Mouse (Mus musculus): Measurements from ENCODE around the gene Fblim1.

Fblim1 gene

DNA sequence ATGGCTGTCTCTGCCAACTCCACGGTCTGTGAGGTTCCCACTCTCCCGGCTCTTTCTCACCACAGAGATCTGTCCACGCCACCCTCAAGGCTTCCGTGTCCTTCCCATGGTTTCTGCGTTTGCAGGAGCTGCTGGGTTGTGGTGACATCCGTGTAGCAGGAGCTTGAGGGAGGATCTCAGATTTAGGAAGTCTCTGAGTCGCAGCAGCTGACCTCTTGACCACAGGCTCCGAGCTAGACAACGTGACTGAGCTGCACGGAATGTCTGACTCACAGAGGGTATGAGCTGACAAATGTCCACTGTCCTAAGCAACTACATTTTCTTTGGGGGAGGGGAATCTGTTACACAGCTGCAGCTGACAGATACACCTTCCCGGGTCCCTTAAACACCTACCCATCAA lies at the start of gene Fblim1:
TSS of gene Fblim1 (minus strand) at position 236 of the 400 bp plus-strand sequence.
- DNase-seq (ENCODE audit: low spot score in 2 of 2) = no peak

DNA sequence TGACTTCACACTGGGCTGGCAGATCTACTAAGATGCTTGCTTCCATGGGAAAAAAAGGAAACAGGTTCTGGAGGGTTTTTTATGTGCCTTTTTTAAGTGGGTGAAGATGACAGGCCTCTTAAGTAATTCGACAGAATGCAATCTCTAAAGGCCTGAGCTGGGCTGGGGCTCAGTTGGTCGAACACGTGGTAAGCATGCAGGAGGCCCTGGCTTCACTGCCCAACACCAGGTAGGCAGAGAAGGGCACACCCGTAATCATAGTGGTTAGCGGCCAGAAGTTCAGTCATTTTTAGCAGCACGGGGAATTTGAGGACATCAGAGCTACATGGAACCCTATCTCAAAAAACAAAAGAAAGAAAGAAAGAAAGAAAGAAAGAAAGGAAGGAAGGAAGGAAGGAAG lies 48.6 kb upstream of the Fblim1 start:
- DNase-seq (ENCODE audit: low spot score in 2 of 2) = no peak

DNA sequence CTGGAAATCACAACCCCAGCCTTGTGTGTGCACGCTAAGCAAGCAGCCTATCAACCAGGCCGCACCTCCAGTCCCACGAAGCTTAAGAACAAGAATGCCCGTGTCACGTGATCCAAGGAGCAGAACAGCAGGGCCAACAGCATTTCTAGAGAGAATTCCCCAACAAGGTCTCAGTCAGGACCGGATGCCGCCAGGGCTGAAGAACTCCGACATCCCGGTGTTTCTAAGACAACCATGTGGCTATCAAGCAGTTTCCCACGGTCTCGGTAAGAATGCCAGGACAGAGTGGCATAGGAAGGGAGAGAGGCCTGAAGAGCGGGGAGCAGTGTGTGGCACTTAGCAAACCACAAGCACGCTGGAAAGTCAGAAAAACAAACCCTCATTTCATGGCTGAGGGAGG lies 47.9 kb upstream of the Fblim1 start:
- no peak for DNase-seq (ENCODE audit: low spot score in 2 of 2)

DNA sequence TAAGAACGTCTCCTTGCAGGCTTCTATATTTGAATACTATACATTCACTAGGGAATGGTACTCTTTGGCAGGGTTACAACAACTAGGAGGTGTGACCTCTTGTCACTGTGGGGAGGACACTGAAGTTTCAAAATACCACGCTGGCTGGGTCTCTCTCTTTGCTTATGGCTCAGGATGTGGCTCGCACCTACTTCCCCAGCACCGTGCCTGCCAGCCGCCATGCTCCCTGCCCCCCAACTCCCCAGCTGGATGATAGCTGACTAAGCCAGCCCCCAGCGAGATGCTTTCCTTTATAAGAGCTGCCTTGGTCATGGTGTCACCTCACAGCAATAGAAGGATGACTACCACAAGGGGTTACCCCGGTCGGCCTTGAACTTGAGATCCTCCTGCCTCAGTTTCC lies 47.1 kb upstream of the Fblim1 start:
- DNase-seq (ENCODE audit: low spot score in 2 of 2) = no peak

DNA sequence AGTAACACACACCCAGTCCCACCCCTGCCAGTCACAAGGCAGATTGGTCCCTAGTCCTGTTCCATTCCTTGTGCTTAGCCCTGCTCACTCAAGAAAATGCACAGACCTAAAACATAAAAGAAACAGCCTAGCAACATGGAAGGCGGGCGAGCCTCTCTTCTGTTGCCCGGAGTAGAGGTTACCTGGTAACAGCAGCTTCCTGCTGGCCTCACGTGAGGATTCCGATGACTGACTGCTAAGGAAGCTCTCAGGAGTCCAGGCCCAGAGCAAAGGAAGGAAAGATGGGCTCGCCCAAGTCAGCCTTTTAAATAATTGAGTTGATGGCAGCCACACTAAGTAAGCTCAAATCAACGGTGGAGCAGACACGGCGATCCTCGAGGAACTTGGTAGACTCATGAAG lies 46.0 kb upstream of the Fblim1 start:
- DNase-seq (ENCODE audit: low spot score in 2 of 2) = no peak

DNA sequence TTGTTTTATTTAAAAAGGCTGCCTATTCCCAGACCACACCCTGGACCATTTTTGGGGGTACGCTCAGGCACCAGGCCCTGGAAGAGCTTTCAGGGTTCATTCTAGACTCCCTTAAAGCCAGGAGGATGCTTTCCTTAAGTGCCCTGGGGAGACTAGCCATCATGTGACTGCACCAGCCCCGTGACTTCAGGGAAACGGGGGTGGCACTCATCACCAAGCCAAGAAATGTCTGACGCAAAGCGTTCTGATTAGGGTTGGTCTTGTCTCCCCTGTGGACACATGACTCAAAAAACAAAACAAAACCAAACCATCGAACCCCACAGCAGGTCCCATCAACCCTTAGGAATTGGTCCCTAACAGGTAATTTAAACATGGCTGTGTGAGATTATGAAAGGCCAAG lies 45.4 kb upstream of the Fblim1 start:
- DNase-seq (ENCODE audit: low spot score in 2 of 2) = no peak

DNA sequence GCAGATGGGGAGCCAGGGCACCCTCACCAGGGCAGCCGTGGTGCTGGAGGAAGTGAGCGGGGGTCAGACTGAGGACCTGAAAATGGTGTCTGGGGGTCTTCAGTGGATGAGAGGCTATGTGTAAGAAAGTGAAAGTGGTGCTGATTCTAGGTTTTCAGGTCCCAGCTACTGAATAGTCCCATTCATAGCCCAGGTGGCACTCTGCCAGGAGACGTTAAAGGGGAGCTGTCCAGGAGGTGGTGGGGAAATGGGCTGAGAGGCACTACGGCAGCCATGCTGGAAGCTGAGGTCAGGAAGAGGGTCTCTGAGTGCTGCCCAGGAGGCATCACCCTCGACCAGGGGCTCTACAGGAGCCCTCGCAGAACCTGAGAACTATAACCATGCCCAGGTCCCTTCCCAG lies 43.3 kb upstream of the Fblim1 start:
- no peak for DNase-seq (ENCODE audit: low spot score in 2 of 2)

DNA sequence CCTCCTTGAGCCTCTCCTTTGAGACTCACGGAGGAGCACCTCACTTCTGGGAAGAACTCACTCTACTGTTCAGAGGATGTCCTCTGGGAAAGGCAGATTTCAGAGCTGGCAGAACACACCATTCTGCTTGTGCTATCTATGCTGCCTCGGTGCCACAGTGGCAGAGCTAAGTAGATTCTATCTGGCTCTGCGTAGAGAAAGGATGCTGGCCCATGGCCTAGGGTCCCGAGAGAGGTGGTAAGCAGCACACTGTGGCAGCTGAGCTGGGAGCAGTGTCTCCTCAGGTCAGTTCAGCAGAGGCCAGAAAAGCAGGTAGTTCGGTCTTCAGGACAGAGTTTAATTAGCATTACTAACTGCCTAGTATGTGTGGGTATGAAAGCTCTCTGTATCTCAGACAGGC lies 42.4 kb upstream of the Fblim1 start:
- DNase-seq (ENCODE audit: low spot score in 2 of 2) = no peak

DNA sequence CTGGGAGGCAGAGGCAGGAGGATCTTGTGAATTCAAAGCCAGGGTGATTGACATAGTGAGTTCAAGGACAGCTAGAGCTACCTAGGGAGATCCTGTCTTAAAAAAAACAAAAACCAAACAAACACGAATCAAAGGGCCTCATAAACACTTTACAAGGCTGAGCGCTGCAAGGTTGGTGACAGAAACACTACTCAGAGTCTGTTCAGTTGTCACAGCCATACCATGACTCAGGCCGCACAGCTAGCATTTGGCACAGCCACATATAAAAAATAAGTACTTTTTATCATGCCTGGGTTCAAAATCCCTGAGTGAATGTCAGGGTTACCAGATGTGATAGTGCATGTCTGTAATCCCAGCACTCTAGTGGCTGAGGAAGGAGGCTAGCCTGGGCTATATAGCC lies 41.3 kb upstream of the Fblim1 start:
- DNase-seq (ENCODE audit: low spot score in 2 of 2) = no peak

DNA sequence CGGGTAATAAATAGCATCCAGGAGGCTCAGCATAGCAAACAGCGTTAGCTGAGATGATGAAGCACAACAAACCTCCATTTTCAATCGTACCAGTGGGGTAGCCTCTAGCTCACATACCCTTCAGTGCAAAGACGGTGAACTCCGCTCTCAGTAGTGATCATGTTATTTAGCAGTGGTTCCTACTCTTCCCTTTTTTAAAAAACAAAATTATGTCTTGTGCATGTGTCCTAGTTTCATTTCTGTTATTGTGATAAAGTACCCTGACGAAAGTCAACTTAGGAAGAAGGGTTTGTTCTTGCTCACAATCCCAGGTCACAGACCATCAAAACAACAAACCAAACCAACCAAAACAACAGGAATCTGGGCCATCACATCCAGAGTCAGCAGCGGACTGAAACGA lies 40.1 kb upstream of the Fblim1 start:
- DNase-seq (ENCODE audit: low spot score in 2 of 2) = no peak

DNA sequence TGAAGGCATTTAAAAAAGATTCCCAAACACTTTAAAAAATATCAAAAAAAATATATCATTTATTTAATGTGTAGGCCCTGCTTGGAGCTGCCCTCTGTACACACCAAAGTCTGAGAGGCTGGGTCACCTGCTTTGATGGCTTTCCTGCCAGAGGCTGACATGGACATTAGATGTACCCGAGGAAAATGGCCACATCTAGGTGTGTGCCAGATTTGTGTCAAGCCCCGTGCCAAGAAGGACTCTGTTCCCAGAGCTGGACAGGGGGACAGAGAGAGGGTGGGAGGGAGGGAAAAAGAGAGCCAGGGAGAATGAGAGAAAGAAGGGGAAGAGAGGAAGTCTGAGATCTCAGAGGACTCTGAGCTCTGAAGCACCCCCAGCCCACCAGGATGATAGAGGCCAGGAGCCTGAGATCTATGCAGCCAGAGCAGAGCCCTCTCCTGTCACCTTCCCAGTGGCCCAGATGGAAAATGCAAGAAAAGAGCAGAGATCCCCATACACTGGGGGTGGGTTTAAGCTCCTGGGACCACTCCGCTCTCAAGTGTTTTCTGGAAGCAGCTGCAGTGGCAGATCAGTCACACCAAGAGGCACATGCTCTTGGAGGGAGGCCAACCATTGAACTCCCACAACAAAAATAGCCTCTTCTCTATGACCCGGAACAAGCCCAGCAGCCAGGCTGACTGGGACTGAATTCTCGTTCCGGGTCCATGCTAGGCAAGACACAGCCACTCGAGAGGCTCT lies 37.4 kb upstream of the Fblim1 start:
- DNase-seq (ENCODE audit: low spot score in 2 of 2) = no peak

DNA sequence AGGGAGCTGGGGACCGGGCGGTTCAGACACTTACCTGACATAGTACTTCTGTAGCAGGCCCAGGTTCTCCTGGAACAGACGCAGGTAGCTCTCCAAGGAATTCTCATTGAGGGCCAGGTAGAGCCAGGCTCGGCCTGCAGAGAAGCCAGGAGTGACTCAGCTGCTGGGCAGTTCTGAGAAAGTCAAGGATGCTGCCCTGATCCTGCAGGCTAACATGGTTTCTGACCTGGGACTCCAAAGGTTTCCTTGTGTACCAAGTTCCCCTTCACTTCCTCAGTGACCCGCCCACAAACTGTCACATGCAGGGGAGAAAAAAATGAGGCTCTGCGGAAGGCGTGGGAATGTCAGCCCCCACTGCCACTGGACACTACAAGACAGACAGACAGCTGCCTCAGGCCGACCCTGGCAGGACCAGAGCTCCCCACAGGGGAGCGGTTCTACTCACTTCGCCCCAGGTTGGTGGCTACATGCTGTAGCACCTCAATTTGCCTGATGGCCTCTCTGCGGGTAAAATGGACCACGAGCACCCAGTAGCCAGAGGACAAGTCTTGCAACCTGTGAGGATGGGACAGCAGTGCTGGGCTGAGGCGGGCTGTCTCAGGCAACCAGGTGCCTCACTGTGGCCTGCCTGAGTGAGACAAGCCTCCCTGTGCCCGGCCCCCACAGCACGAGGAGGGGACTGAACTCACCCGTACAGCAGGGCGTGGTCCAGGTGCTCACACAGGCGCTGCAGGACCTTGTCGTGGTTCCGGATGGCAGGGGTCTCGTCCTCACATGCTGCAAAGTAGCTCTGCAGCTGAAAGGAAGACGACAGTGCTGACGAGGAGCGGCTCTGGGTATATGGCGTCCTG lies 36.3 kb upstream of the Fblim1 start:
- DNase-seq (ENCODE audit: low spot score in 2 of 2) = no peak

DNA sequence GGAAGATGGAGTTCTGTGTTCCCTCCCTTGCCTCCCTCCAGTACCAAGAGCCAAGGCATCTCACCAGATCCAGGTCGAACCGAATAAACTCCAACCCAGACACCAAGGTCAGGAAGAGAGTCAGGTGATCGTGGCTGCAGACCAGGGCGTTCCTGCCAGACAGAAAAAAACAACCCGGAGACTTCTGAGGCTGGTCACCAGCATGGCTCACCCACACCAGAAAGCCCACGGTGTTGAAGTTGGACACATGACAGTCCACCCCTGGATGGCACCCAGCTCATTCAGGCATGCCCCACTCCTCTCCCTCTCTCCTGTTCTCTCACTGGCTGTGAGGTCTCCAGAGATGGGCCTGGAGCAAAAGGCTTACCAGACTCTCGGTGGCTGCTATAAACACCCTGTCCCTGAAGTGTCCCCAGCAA lies 35.5 kb upstream of the Fblim1 start:
- DNase-seq (ENCODE audit: low spot score in 2 of 2) = no peak

DNA sequence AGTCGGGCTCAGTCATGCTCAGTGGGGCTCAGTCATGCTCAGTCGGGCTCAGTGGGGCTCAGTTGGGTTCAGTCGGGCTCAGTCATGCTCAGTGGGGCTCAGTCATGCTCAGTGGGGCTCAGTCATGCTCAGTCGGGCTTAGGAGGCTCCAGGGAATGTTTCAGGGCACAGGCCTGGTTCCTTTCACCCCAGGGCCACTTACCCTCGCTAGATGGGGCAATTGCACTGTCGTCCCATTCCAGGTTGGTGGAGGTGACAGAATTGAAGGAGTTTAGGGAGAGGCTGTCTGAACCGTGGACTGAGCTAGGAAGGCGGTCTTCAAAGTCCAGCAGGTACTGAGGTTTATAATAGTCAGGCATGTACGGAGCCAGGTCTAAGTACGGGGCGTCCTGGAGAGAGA lies 33.6 kb upstream of the Fblim1 start:
- DNase-seq (ENCODE audit: low spot score in 2 of 2) = no peak

DNA sequence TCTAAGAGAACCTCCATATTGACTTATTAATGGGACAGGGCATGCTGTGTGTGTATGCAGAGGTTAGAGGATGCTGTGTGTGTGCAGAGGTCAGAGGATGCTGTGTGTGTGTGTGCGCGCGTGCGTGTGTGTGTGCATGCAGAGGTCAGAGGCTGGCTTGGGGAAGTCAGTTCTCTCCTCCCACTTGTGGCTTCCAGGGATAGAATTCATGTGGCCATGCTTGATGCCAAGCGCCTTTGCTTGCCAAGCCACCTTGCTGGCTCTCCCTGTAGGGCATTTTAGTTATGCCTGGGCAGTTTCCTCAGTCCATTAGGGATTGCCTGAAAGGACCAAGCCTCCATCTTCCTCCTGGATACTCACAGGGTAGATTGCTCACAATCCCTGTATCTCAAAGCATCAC lies 30.8 kb upstream of the Fblim1 start:
- no peak for DNase-seq (ENCODE audit: low spot score in 2 of 2)

DNA sequence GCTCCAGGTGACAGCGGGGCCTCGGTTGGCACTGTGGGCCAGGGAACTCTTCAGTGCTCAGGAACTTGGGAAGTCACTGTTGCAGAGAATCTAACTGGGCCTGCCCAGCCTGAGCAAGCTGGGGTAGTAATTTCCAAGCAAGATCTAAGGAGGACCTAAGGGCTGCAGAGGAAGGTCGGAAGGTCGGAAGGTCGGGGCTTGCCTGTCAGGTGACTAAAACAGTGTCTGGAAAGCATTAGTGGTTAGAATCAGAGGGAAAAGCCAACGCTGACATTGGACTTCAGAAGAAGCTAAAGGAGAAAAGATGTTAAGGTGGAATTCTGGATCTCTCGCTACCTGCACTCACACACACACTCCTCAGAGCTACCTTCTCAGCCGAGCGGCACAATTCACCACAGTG lies 30.1 kb upstream of the Fblim1 start:
- DNase-seq (ENCODE audit: low spot score in 2 of 2) = no peak

DNA sequence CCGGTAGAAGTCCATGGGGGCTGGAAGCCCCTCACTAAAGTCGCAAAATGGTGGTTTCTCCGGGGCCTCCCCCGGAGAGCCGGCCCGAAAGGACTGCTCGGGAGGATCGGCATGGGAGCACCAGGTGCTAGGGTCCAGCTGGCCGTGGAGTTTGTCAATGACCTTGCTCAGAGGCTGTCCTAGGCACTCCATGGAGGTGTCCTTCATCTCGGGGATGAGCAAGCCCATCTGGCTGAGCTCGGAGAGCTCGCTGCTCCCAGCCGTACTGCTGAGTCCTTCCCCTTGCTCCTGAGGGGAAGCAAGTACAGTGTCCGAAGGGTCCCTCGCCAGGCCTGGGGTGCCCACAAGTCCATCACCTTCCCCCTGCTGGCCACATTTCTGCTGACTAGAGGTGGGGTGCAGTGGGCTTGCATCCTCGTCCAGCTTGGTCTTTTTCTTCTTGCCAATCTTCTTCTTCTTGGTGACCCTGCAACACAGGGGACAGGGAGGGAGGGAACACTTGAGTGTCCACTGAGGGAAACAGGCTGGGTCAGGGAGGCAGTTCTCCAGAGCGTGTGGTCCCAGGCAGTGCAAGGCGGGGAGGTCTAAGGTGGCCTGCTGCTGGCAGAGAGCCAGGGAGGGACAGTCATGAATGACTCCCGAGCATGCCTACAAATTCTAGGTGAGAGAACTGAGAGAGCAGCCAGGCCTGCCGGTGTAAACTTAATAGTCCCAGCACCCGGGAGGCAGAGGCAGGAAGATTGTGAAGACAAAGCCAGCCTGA lies 26.4 kb upstream of the Fblim1 start:
- no peak for DNase-seq (ENCODE audit: low spot score in 2 of 2)

DNA sequence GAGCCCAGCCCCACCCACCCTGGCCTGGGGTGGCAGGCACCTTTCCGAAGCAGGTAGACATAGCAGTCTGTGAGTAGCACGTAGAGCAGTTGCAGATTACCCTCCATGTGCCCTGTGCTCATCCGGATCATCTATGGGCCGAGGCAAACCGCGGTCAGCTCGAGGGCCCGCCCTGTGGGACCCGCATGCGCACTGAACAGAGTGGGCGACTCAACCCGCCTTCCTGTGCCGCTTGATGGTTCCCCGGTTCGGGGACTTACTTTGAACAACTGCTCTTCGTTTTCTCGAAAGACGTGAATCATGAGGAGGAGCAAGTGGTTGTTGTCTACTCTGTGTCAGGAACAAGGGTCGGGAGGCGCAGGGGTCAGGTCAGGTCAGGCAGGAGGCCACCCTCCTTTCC lies 25.4 kb upstream of the Fblim1 start:
- DNase-seq (ENCODE audit: low spot score in 2 of 2) = no peak

DNA sequence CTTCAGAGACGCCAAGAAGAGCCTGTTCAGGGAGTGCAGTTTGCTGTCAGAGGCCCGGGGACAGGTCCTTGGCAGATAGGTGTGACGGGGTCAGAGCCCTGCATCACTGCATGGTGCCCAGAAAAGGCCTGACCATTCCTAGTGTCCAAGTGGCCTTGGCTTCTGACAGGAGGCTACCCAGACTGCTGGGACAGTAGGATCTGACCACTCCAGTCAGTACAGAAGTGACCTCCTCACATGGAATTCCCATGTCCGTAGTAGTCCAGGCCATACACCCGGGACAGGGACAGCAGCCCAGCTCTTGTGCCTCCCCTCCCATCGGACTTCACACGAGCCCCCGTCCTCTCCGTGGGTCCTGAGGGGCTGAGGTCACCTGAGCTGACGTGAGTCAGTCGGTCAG lies 24.1 kb upstream of the Fblim1 start:
- DNase-seq (ENCODE audit: low spot score in 2 of 2) = no peak

DNA sequence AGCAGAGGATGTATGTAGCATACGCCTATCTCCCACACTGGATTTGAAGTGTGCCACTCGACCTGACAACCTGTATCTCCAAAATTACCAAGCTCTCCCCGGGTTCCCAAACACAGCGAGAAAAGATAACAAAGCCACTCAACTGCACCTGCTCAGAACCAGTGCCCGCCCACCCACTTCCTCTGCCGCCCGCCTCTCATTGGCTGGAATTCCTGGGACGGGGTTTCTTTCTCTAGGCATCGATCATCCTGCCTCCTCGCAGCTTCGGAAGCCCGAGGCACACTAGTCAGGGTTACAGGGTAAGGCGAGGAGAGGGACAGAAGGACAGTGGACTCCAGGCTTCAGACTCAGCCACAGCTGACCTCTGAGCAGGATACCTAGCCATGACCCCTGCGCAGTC lies 22.8 kb upstream of the Fblim1 start:
- no peak for DNase-seq (ENCODE audit: low spot score in 2 of 2)

DNA sequence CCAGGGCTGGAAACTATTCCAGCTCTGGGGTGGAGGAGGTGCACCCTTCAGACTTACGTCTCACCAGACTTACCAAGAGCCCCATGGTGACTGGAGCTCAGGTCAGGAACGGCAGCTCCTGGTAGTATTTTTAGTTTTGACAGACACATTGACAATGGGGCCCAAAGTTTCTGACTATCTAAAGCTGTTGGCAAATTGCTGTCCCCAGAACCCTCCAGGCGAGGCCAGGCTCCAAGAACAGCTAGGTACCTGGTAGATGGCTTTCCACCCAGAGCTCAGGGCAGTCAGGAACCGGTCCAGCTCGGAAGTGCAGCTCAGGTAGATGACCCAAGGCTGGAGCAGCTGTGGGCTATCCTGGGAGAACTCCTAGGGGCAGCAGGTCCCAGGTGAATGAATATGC lies 21.6 kb upstream of the Fblim1 start:
- DNase-seq (ENCODE audit: low spot score in 2 of 2) = no peak

DNA sequence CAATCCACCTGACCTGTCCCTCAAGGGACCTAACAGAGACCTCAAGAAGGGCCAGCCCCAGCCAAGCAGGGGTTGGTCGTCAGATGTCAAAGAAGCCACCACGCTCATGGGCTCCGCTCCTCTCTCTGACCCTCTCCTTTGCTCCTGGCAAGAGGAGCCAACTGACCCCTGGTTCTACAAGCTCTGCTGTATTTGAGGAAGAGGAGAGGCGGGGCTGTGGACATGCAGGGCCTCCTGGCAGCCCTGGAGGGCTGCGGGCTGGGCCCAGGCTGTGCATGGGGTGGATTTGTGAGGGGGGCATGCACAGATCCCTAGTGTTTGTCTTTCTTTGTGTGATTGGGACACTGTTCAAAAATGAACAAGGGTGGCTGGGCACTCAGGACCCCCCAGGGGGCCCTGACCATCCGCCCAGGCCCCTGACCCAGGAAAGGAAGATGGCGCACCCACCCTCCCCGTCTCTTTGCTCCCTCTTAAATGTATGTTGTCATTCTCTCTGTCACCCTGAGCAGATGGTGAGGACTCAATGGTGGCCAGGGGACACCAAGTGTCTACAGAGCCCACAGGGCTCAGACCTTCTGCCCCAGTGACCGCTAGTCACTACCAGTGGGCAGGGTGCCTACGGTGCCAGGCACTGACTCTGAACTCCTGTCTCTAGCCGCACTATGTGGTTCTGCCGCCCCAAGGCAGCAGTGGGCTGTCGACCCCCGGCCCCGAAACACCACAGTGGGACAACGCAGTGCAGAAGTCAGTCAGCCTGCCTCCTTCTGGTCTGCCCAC lies 20.1 kb upstream of the Fblim1 start:
- no peak for DNase-seq (ENCODE audit: low spot score in 2 of 2)
